Mouse (Mus musculus): ENCODE measurements around the gene Fkbp11. TPM values are rescaled to one million over a fixed set of nuclear protein-coding genes. Genes with fewer than 3 reads are reported as not detected.

Gene Fkbp11
- polyA plus RNA-seq, 1 experiment from 2014 or later = 3.6 TPM

- Histone ChIP-seq H3K9ac (replicated peaks; ENCODE audit: low read depth, low read length) (no peak overlapping the region), H3K4me1 (ENCODE audit: control insufficient read depth, insufficient read depth, low read length) (peaks cover 7% of the 10 kb centered on the region), H3K4me2 (ENCODE audit: low read depth, low read length) (no peak overlapping the region), H3K27ac (ENCODE audit: low read depth, low read length) (no peak overlapping the region), H3K36me3 (ENCODE audit: control insufficient read depth, insufficient read depth, low read length) (no peaks in the 10 kb centered on the region), H3K27me3 (ENCODE audit: control insufficient read depth, insufficient read depth, low read length) (peaks cover 34% of the 10 kb centered on the region), H3K4me3 (ENCODE audit: low read depth, low read length) (no peak overlapping the region), H3K9me3 (ENCODE audit: control insufficient read depth, low read length) (no peaks in the 10 kb centered on the region)
- WGBS = 17% methylated on average over 5 of the region's 5 CpGs
- ATAC-seq (ENCODE audit: low read depth) = no peak
These were observed 40.3 kb upstream of the Fkbp11 start for GRCm38 (mm10) chr15:98768259-98768658.

- ATAC-seq (ENCODE audit: low read depth) = no peak
- WGBS = 55% methylated on average over 4 of the region's 4 CpGs
- H3K9ac ChIP-seq (replicated peaks; ENCODE audit: low read depth, low read length) = no peak overlapping the region
- H3K27me3 ChIP-seq (ENCODE audit: control insufficient read depth, insufficient read depth, low read length) = peaks cover 12% of the 10 kb centered on the region
- no peak overlapping the region for H3K4me2 ChIP-seq (ENCODE audit: low read depth, low read length)
- no peaks in the 10 kb centered on the region for H3K9me3 ChIP-seq (ENCODE audit: control insufficient read depth, low read length)
- H3K27ac ChIP-seq (ENCODE audit: low read depth, low read length) = no peak overlapping the region
- peaks cover 12% of the 10 kb centered on the region for H3K4me1 ChIP-seq (ENCODE audit: control insufficient read depth, insufficient read depth, low read length)
- no peak overlapping the region for H3K4me3 ChIP-seq (ENCODE audit: low read depth, low read length)
- H3K36me3 ChIP-seq (ENCODE audit: control insufficient read depth, insufficient read depth, low read length) = no peaks in the 10 kb centered on the region
These were observed 37.9 kb upstream of the Fkbp11 start for GRCm38 (mm10) chr15:98765929-98766328.

- Histone ChIP-seq H3K27me3 (ENCODE audit: control insufficient read depth, insufficient read depth, low read length) (peaks cover 4% of the 10 kb centered on the region; the same call in 1 of the 2 replicates), H3K27ac (ENCODE audit: low read depth, low read length) (peak within 1 kb of the TSS; percentile 89), H3K36me3 (ENCODE audit: control insufficient read depth, insufficient read depth, low read length) (no peaks in the 10 kb centered on the region), H3K4me2 (ENCODE audit: low read depth, low read length) (peak within 1 kb of the TSS; percentile 73), H3K9me3 (ENCODE audit: control insufficient read depth, low read length) (no peaks in the 10 kb centered on the region), H3K4me1 (ENCODE audit: control insufficient read depth, insufficient read depth, low read length) (peaks cover 12% of the 10 kb centered on the region), H3K4me3 (ENCODE audit: low read depth, low read length) (peak within 1 kb of the TSS; percentile 100), H3K9ac (replicated peaks; ENCODE audit: low read depth, low read length) (peak within 1 kb of the TSS; percentile 92)
- WGBS = under 1% methylated on average over 60 of the region's 76 CpGs
- ATAC-seq (ENCODE audit: low read depth) = peak; percentile 98
These were observed 34.9 kb upstream of the Fkbp11 start, which contains the start of gene Arf3 for GRCm38 (mm10) chr15:98762670-98763529. Arf3 (minus strand) TSS chr15:98763214.

- peak; percentile 60 for ATAC-seq (ENCODE audit: low read depth)
- Histone ChIP-seq H3K9ac (replicated peaks; ENCODE audit: low read depth, low read length) (peak overlapping the region; percentile 92), H3K4me1 (ENCODE audit: control insufficient read depth, insufficient read depth, low read length) (peaks cover 12% of the 10 kb centered on the region), H3K36me3 (ENCODE audit: control insufficient read depth, insufficient read depth, low read length) (no peaks in the 10 kb centered on the region), H3K27me3 (ENCODE audit: control insufficient read depth, insufficient read depth, low read length) (peaks cover 4% of the 10 kb centered on the region; the same call in 1 of the 2 replicates), H3K27ac (ENCODE audit: low read depth, low read length) (peak overlapping the region; percentile 89), H3K4me3 (ENCODE audit: low read depth, low read length) (peak overlapping the region; percentile 100), H3K4me2 (ENCODE audit: low read depth, low read length) (peak overlapping the region; percentile 73), H3K9me3 (ENCODE audit: control insufficient read depth, low read length) (no peaks in the 10 kb centered on the region)
- WGBS = 1% methylated on average over 20 of the region's 24 CpGs
These were observed 34.2 kb upstream of the Fkbp11 start for GRCm38 (mm10) chr15:98762201-98762621.

- no peaks in the 10 kb centered on the region for H3K4me1 ChIP-seq (ENCODE audit: control insufficient read depth, insufficient read depth, low read length)
- no peak for ATAC-seq (ENCODE audit: low read depth)
- H3K4me2 ChIP-seq (ENCODE audit: low read depth, low read length) = no peak overlapping the region
- H3K27me3 ChIP-seq (ENCODE audit: control insufficient read depth, insufficient read depth, low read length) = no peaks in the 10 kb centered on the region
- no peak overlapping the region for H3K9ac ChIP-seq (replicated peaks; ENCODE audit: low read depth, low read length)
- 95% methylated on average over 2 of the region's 2 CpGs for WGBS
- H3K36me3 ChIP-seq (ENCODE audit: control insufficient read depth, insufficient read depth, low read length) = 0 out of 2 replicates have a peak, but pooled peaks cover 3% of the 10 kb centered on the region
- H3K9me3 ChIP-seq (ENCODE audit: control insufficient read depth, low read length) = no peaks in the 10 kb centered on the region
- no peak overlapping the region for H3K4me3 ChIP-seq (ENCODE audit: low read depth, low read length)
- no peak overlapping the region for H3K27ac ChIP-seq (ENCODE audit: low read depth, low read length)
These were observed 26.1 kb upstream of the Fkbp11 start for GRCm38 (mm10) chr15:98754125-98754524.

- H3K27ac ChIP-seq (ENCODE audit: low read depth, low read length) = no peak overlapping the region
- no peak overlapping the region for H3K4me2 ChIP-seq (ENCODE audit: low read depth, low read length)
- no peak overlapping the region for H3K4me3 ChIP-seq (ENCODE audit: low read depth, low read length)
- H3K27me3 ChIP-seq (ENCODE audit: control insufficient read depth, insufficient read depth, low read length) = no peaks in the 10 kb centered on the region
- no peak for ATAC-seq (ENCODE audit: low read depth)
- peaks cover 3% of the 10 kb centered on the region; the same call in 1 of the 2 replicates for H3K4me1 ChIP-seq (ENCODE audit: control insufficient read depth, insufficient read depth, low read length)
- no peaks in the 10 kb centered on the region for H3K9me3 ChIP-seq (ENCODE audit: control insufficient read depth, low read length)
- H3K36me3 ChIP-seq (ENCODE audit: control insufficient read depth, insufficient read depth, low read length) = 0 out of 2 replicates have a peak, but pooled peaks cover 3% of the 10 kb centered on the region
- WGBS = 76% methylated on average over 8 of the region's 8 CpGs
- no peak overlapping the region for H3K9ac ChIP-seq (replicated peaks; ENCODE audit: low read depth, low read length)
These were observed 25.0 kb upstream of the Fkbp11 start for GRCm38 (mm10) chr15:98753021-98753423.

GRCm38 (mm10) chr15:98749093-98749492 is 21.1 kb upstream of the Fkbp11 start:
- 98% methylated on average over 2 of the region's 2 CpGs for WGBS
- no peak for ATAC-seq (ENCODE audit: low read depth)
- no peak overlapping the region for H3K4me3 ChIP-seq (ENCODE audit: low read depth, low read length)
- H3K9me3 ChIP-seq (ENCODE audit: control insufficient read depth, low read length) = no peaks in the 10 kb centered on the region
- no peak overlapping the region for H3K27ac ChIP-seq (ENCODE audit: low read depth, low read length)
- peaks cover 6% of the 10 kb centered on the region; the same call in 1 of the 2 replicates for H3K4me1 ChIP-seq (ENCODE audit: control insufficient read depth, insufficient read depth, low read length)
- no peaks in the 10 kb centered on the region for H3K36me3 ChIP-seq (ENCODE audit: control insufficient read depth, insufficient read depth, low read length)
- H3K4me2 ChIP-seq (ENCODE audit: low read depth, low read length) = no peak overlapping the region
- H3K9ac ChIP-seq (replicated peaks; ENCODE audit: low read depth, low read length) = no peak overlapping the region
- H3K27me3 ChIP-seq (ENCODE audit: control insufficient read depth, insufficient read depth, low read length) = no peaks in the 10 kb centered on the region

GRCm38 (mm10) chr15:98747296-98747695 is 19.3 kb upstream of the Fkbp11 start:
- no peak overlapping the region for H3K9ac ChIP-seq (replicated peaks; ENCODE audit: low read depth, low read length)
- no peaks in the 10 kb centered on the region for H3K36me3 ChIP-seq (ENCODE audit: control insufficient read depth, insufficient read depth, low read length)
- no peak for ATAC-seq (ENCODE audit: low read depth)

GRCm38 (mm10) chr15:98746344-98746965 is 18.5 kb upstream of the Fkbp11 start:
- H3K9ac ChIP-seq (replicated peaks; ENCODE audit: low read depth, low read length) = no peak overlapping the region
- H3K36me3 ChIP-seq (ENCODE audit: control insufficient read depth, insufficient read depth, low read length) = 0 out of 2 replicates have a peak, but pooled peaks cover 4% of the 10 kb centered on the region
- no peak overlapping the region for H3K4me2 ChIP-seq (ENCODE audit: low read depth, low read length)
- WGBS = 90% methylated on average over 10 of the region's 10 CpGs
- ATAC-seq (ENCODE audit: low read depth) = no peak
- no peaks in the 10 kb centered on the region for H3K27me3 ChIP-seq (ENCODE audit: control insufficient read depth, insufficient read depth, low read length)
- no peak overlapping the region for H3K4me3 ChIP-seq (ENCODE audit: low read depth, low read length)
- no peaks in the 10 kb centered on the region for H3K9me3 ChIP-seq (ENCODE audit: control insufficient read depth, low read length)
- H3K27ac ChIP-seq (ENCODE audit: low read depth, low read length) = no peak overlapping the region
- peaks cover 6% of the 10 kb centered on the region; the same call in 1 of the 2 replicates for H3K4me1 ChIP-seq (ENCODE audit: control insufficient read depth, insufficient read depth, low read length)

More at GRCm38 (mm10) chr15:98747296-98747695, 19.3 kb upstream of the Fkbp11 start:
- WGBS = 87% methylated on average over 6 of the region's 6 CpGs
- H3K4me3 ChIP-seq (ENCODE audit: low read depth, low read length) = no peak overlapping the region
- H3K27ac ChIP-seq (ENCODE audit: low read depth, low read length) = no peak overlapping the region
- H3K4me1 ChIP-seq (ENCODE audit: control insufficient read depth, insufficient read depth, low read length) = peaks cover 6% of the 10 kb centered on the region; the same call in 1 of the 2 replicates
- H3K4me2 ChIP-seq (ENCODE audit: low read depth, low read length) = no peak overlapping the region
- H3K27me3 ChIP-seq (ENCODE audit: control insufficient read depth, insufficient read depth, low read length) = no peaks in the 10 kb centered on the region
- H3K9me3 ChIP-seq (ENCODE audit: control insufficient read depth, low read length) = no peaks in the 10 kb centered on the region

Data from neural tube, embryonic 14.5 days (tissue).